Mouse (Mus musculus) small intestine, adult 2 months (tissue): Measurements from ENCODE around the gene Tbc1d4.

Experiments used
- CTCF ChIP-seq: fragments of 200-500 bp; IDR thresholded peaks from 2 replicates; pipeline ENCODE4 v1.5.1; 2012; ENCODE audit warnings: low read depth, mild to moderate bottlenecking, control low read depth, inconsistent platforms, low read length, moderate library complexity, mixed read lengths; ENCODE audit not compliant: insufficient replicate concordance, insufficient read length; ENCODE audit errors: extremely low read depth
- POLR2A ChIP-seq: fragments of 200-500 bp; IDR thresholded peaks from 2 replicates; pipeline ENCODE4 v1.6.1; 2012; ENCODE audit warnings: low read depth, mild to moderate bottlenecking, control low read depth, inconsistent platforms, low read length, moderate library complexity

- TF ChIP-seq POLR2A (no peak), CTCF (no peak)
These were observed 68.5 kb downstream of the Tbc1d4 start for GRCm38 (mm10) chr14:101540466-101540865.
